Mouse (Mus musculus): ENCODE results near the gene Slc25a20.

DNA sequence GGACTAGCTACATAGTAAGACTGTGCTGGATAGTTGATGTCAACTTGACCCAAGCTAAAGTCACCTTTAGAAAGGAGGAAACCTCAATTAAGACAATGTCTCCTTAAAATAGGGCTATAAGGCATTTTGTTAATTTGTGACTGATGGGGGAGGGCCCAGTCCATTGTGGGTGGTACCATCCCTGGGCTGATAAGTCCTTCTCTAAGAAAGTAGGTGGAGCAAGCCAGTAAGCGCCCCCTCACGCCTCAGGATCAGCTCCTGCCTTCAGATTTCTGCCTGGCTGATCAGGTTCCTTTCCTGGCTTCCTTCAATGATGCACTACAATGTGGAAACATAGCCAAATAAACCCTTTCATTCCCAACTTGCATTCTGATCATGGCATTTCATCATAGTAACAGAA lies 26.5 kb upstream of the Slc25a20 start:
- TF ChIP-seq POLR2A (IDR thresholded peaks at IDR 0.05; ENCODE audit: extremely low read depth, insufficient read depth, low read length) (no peak), CTCF (IDR thresholded peaks at IDR 0.05; ENCODE audit: low read depth, low read length) (no peak)
